Mouse (Mus musculus) embryonic facial prominence, embryonic 14.5 days (tissue): Measurements from ENCODE around the gene Slc30a5. TPM values are rescaled to one million over a fixed set of nuclear protein-coding genes. Genes with fewer than 3 reads are reported as not detected.
"Not testable (repeated sequence)": the region's sequence is repeated elsewhere in the genome, so short reads cannot be mapped to it uniquely, and the experiment has no call there.

Experiments used
- ATAC-seq: fragments of 200-750 bp; cut with Nextera tagmentation; 2 replicates; pipeline ENCODE4 v1.8.0; 2017; ENCODE audit warnings: low read depth, moderate number of reproducible peaks, moderate TSS enrichment
- DNase-seq: peaks from one replicate; pipeline ENCODE4 v3.0.0-alpha.2; 2015; ENCODE audit warnings: low spot score
- H3K27ac ChIP-seq: fragments of 300-500 bp; sonication (generic); replicated peaks from 2 replicates; pipeline ENCODE4 v1.5.1; 2014; ENCODE audit warnings: low read depth, mild to moderate bottlenecking, low read length, moderate library complexity
- H3K27me3 ChIP-seq: fragments of 300-500 bp; sonication (generic); replicated peaks from 2 replicates; pipeline ENCODE4 v1.6.1; 2014; ENCODE audit warnings: low read length; ENCODE audit not compliant: control insufficient read depth, insufficient read depth
- H3K36me3 ChIP-seq: fragments of 300-500 bp; sonication (generic); 2 replicates; pipeline ENCODE4 v1.6.1; 2014; ENCODE audit warnings: low read length, mixed read lengths; ENCODE audit not compliant: control insufficient read depth, insufficient read depth
- H3K4me1 ChIP-seq: fragments of 300-500 bp; sonication (generic); 2 replicates; pipeline ENCODE4 v1.6.1; 2014; ENCODE audit warnings: antibody characterized with exemption, low read length; ENCODE audit not compliant: control insufficient read depth, insufficient read depth
- H3K4me2 ChIP-seq: fragments of 300-500 bp; sonication (generic); 2 replicates; pipeline ENCODE4 v1.6.1; 2014; ENCODE audit warnings: low read depth, mild to moderate bottlenecking, low read length, moderate library complexity, mixed read lengths
- H3K4me3 ChIP-seq: fragments of 300-500 bp; sonication (generic); 2 replicates; pipeline ENCODE4 v1.5.1; 2014; ENCODE audit warnings: low read depth, mild to moderate bottlenecking, low read length
- H3K9ac ChIP-seq: fragments of 300-500 bp; sonication (generic); 2 replicates; pipeline ENCODE4 v1.6.1; 2014; ENCODE audit warnings: low read depth, mild to moderate bottlenecking, low read length, moderate library complexity, mixed read lengths
- H3K9me3 ChIP-seq: fragments of 300-500 bp; sonication (generic); 2 replicates; pipeline ENCODE4 v1.6.1; 2016; ENCODE audit warnings: low read length; ENCODE audit not compliant: control insufficient read depth
- WGBS: fragments of 180-500 bp; shearing (Covaris S2); extraction: QIAGEN DNeasy Blood & Tissue Kit; methylation state at CpG from one replicate; pipeline ENCODE4 v1.1.7; 2014; 5-methylcytosine and 5-hydroxymethylcytosine counted together
- polyA plus RNA-seq: library from polyadenylated mRNA; unstranded; fragments of >200 nt; fragmentation: Nextera tagmentation; extraction: Ambion mirVana; gene quantifications from 2 replicates; pipeline ENCODE4 v1.2.1, GENCODE M21; 2014

Gene Slc30a5
- polyA plus RNA-seq, 1 experiment from 2014 or later = 75.5 TPM

DNA sequence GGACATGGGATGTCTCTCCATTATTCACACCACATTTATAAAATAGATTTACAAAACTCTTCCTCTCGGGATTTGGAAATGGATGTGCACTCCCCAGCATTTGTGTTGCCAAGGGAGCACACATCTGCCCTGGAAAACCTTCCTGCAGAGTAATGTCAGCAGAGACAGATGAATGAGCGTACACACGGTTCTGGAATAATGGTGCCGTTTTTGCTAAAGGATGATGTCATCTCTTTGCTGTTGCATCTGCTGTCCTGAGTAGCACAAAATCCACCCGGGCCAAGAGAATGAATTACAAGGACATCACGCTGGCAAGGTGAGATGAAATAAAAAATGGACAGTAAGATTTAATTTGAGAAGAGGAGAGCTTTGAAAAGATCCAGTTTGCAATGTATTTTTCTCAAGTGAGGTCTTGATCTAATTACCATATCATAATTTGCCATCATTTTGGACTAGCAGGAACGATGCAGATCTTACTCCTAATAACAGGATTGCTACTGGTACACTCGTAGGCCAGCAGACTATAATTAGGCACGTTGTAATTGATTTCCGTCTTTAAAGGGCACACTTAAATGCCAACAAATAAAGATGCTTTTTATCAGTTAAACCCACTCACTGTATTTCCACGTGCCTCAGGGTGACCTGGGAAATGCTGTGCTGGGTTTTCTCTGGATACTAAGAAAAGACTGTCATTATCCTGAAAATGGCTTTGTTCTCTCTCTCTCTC lies 38.4 kb upstream of the Slc30a5 start:
- Histone ChIP-seq H3K4me3 (no peak overlapping the region), H3K27me3 (no peaks in the 10 kb centered on the region), H3K27ac (no peak overlapping the region), H3K9ac (no peak overlapping the region), H3K4me1 (no peaks in the 10 kb centered on the region), H3K36me3 (no peaks in the 10 kb centered on the region), H3K4me2 (no peak overlapping the region), H3K9me3 (no peaks in the 10 kb centered on the region)
- ATAC-seq (peak; percentile 55; the same call in 1 of the 2 replicates), DNase-seq (peak; percentile 40)
- WGBS = 44% methylated on average over 11 of the region's 11 CpGs

DNA sequence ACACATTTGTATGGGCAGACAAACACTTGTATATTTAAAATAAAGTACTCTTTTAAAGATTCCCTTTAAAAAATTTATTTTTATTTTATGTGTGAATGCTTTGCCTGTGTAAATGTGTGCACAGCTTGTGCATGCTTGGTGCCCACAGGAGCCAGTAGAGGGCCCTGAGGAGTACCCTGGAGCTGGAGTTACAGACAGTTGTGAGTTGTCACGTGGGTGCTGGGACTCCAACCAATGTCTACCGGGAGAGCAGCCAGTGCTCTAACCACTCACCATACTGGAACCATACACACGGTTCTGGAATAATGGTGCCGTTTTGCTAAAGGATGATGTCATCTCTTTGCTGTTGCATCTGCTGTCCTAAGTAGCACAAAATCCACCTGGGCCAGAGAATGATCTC lies 36.6 kb upstream of the Slc30a5 start:
- 78% methylated on average over 4 of the region's 4 CpGs for WGBS
- no peak for ATAC-seq
- H3K4me3 ChIP-seq = no peak overlapping the region
- H3K4me2 ChIP-seq = no peak overlapping the region
- H3K9ac ChIP-seq = no peak overlapping the region
- no peaks in the 10 kb centered on the region for H3K27me3 ChIP-seq
- no peak overlapping the region for H3K27ac ChIP-seq
- DNase-seq = no peak
- H3K4me1 ChIP-seq = no peaks in the 10 kb centered on the region
- H3K9me3 ChIP-seq = no peaks in the 10 kb centered on the region
- no peaks in the 10 kb centered on the region for H3K36me3 ChIP-seq

DNA sequence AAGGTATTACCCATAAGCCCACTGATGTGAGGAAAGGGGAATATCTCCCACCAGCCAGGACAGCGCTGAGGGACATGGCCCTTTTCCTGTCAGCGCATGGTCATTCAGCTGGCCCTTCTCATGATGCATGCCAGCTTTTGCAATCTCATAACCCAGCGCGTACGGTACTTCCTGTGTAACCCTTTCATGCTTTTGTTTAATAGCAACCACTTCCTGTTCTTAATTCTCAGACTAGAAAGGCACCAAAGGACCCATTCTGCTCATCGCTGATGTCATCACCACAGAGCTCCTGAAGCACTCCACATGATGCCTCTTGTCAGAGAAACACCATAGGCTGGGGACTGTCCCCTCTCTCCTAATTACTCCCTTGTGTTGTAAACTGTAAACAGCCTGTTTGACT lies 33.1 kb upstream of the Slc30a5 start:
- WGBS = 78% methylated on average over 6 of the region's 6 CpGs
- no peak overlapping the region for H3K4me3 ChIP-seq
- H3K4me2 ChIP-seq = no peak overlapping the region
- H3K27me3 ChIP-seq = no peaks in the 10 kb centered on the region
- no peaks in the 10 kb centered on the region for H3K9me3 ChIP-seq
- no peak for DNase-seq
- H3K4me1 ChIP-seq = no peaks in the 10 kb centered on the region
- H3K9ac ChIP-seq = no peak overlapping the region
- H3K27ac ChIP-seq = no peak overlapping the region
- H3K36me3 ChIP-seq = no peaks in the 10 kb centered on the region
- ATAC-seq = no peak

DNA sequence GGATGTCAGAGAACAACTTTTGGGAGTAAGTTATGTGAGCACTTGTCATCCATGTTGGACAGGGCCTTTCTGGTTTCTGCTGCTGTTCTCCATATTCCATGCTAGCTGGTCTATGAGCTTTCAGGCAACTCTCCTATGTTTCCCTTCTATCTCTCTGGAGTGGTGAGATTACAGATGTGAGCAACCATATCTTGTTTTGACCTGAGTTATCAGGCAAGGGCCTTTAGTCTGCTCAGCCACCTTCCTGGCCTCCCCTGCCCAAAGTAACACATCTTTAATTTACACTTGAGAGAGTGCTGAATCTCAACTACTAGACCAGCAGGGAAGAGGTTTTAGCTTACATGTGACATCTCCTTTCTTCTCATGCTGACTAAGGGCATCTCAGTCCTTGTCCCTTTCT lies 32.5 kb upstream of the Slc30a5 start:
- Histone ChIP-seq H3K36me3 (no peaks in the 10 kb centered on the region), H3K27me3 (no peaks in the 10 kb centered on the region), H3K9me3 (no peaks in the 10 kb centered on the region), H3K4me1 (no peaks in the 10 kb centered on the region), H3K4me3 (no peak overlapping the region), H3K9ac (no peak overlapping the region), H3K4me2 (no peak overlapping the region), H3K27ac (no peak overlapping the region)
- DNase-seq = no peak
- ATAC-seq = no peak

DNA sequence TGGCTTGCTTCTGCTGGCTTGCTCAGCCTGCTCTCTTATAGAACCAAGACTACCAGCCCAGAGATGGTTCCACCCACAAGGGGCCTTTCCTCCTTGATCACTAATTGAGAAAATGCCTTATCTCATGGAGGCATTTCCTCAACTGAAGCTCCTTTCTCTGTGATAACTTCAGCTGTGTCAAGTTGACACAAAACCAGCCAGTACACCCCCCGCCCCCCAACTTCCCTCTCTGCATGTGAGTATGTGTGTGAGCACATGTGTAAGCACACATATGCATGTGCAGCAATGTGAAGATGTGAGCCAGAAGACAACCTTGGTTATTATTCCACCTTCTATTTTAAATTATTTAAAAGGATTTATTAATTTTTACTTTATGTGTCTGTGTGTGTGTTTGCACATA lies 30.7 kb upstream of the Slc30a5 start:
- not testable (repeated sequence) for H3K9ac ChIP-seq, H3K36me3 ChIP-seq, H3K4me2 ChIP-seq, H3K4me3 ChIP-seq, H3K9me3 ChIP-seq, H3K27me3 ChIP-seq, H3K4me1 ChIP-seq, ATAC-seq, DNase-seq, H3K27ac ChIP-seq
- 85% methylated on average over 1 of the region's 1 CpGs for WGBS

DNA sequence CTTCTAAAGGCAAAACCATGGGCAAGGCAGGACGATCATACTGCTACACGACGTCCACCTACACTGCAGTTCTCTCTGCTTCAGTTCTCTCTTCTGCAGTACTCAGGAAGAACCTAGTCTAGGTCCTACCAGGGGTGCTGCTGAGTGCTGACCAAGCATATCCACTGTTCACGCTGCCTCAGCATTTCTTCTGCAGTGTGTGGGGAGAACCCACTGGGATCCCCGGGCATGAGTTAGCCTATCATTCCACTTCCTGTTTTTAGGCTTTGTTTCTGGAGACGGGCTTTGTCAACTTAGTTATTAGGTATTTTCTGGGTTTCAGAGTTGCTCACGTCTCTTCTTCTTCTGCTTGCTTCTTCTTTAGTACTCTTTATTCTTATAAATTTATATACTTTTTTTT lies 25.9 kb upstream of the Slc30a5 start:
- Histone ChIP-seq H3K9me3 (no peaks in the 10 kb centered on the region), H3K27me3 (no peaks in the 10 kb centered on the region), H3K9ac (no peak overlapping the region), H3K27ac (no peak overlapping the region), H3K4me2 (no peak overlapping the region), H3K36me3 (no peaks in the 10 kb centered on the region), H3K4me3 (no peak overlapping the region), H3K4me1 (no peaks in the 10 kb centered on the region)
- WGBS = 79% methylated on average over 7 of the region's 7 CpGs
- DNase-seq (no peak), ATAC-seq (no peak)

GRCm38 (mm10) chr13:100854174-100854573 lies 20.9 kb upstream of the Slc30a5 start:
- H3K36me3 ChIP-seq = no peaks in the 10 kb centered on the region
- 48% methylated on average over 4 of the region's 4 CpGs for WGBS
- no peak overlapping the region for H3K9ac ChIP-seq
- H3K27ac ChIP-seq = no peak overlapping the region
- H3K9me3 ChIP-seq = no peaks in the 10 kb centered on the region
- H3K4me2 ChIP-seq = no peak overlapping the region
- H3K27me3 ChIP-seq = no peaks in the 10 kb centered on the region
- no peaks in the 10 kb centered on the region for H3K4me1 ChIP-seq
- no peak overlapping the region for H3K4me3 ChIP-seq
- ATAC-seq (no peak), DNase-seq (no peak)

GRCm38 (mm10) chr13:100853120-100853519 lies 19.9 kb upstream of the Slc30a5 start:
- WGBS = 78% methylated on average over 3 of the region's 3 CpGs
- no peak overlapping the region for H3K4me3 ChIP-seq
- no peaks in the 10 kb centered on the region for H3K9me3 ChIP-seq
- H3K4me2 ChIP-seq = no peak overlapping the region
- DNase-seq (no peak), ATAC-seq (no peak)
- no peaks in the 10 kb centered on the region for H3K36me3 ChIP-seq
- no peaks in the 10 kb centered on the region for H3K4me1 ChIP-seq
- no peaks in the 10 kb centered on the region for H3K27me3 ChIP-seq
- no peak overlapping the region for H3K27ac ChIP-seq
- H3K9ac ChIP-seq = no peak overlapping the region

- ATAC-seq (no peak), DNase-seq (no peak)
- Histone ChIP-seq H3K27me3 (no peaks in the 10 kb centered on the region), H3K4me2 (no peak overlapping the region), H3K4me3 (no peak overlapping the region), H3K9ac (no peak overlapping the region), H3K9me3 (no peaks in the 10 kb centered on the region), H3K36me3 (no peaks in the 10 kb centered on the region), H3K4me1 (no peaks in the 10 kb centered on the region), H3K27ac (no peak overlapping the region)
- WGBS = 95% methylated on average over 2 of the region's 3 CpGs
Observed at GRCm38 (mm10) chr13:100849137-100849536, 15.9 kb upstream of the Slc30a5 start.
